Mouse (Mus musculus) neural tube, embryonic 14.5 days (tissue): ENCODE data around the gene Mcm2. TPM values are rescaled to one million over a fixed set of nuclear protein-coding genes. Genes with fewer than 3 reads are reported as not detected.

Experiments
- ATAC-seq: fragments of 200-750 bp; cut with Nextera tagmentation; 2 replicates; pipeline ENCODE4 v1.8.0; 2017; ENCODE audit warnings: low read depth, mild to moderate bottlenecking, moderate TSS enrichment, moderate library complexity
- H3K27ac ChIP-seq: fragments of 300-500 bp; sonication (generic); 2 replicates; pipeline ENCODE4 v1.5.1; 2014; ENCODE audit warnings: low read depth, mild to moderate bottlenecking, control low read depth, low read length, moderate library complexity, mixed read lengths
- H3K27me3 ChIP-seq: fragments of 300-500 bp; sonication (generic); 2 replicates; pipeline ENCODE4 v1.6.1; 2014; ENCODE audit warnings: low read length; ENCODE audit not compliant: control insufficient read depth, insufficient read depth
- H3K36me3 ChIP-seq: fragments of 300-500 bp; sonication (generic); 2 replicates; pipeline ENCODE4 v1.6.1; 2014; ENCODE audit warnings: low read length, mixed read lengths; ENCODE audit not compliant: control insufficient read depth, insufficient read depth
- H3K4me1 ChIP-seq: fragments of 300-500 bp; sonication (generic); 2 replicates; pipeline ENCODE4 v1.6.1; 2014; ENCODE audit warnings: low read length; ENCODE audit not compliant: control insufficient read depth, insufficient read depth
- H3K4me2 ChIP-seq: fragments of 300-500 bp; sonication (generic); 2 replicates; pipeline ENCODE4 v1.6.1; 2014; ENCODE audit warnings: mild to moderate bottlenecking, low read depth, low read length, control low read depth
- H3K4me3 ChIP-seq: fragments of 300-500 bp; sonication (generic); 2 replicates; pipeline ENCODE4 v1.5.1; 2014; ENCODE audit warnings: low read depth, low read length, control low read depth, mixed read lengths
- H3K9ac ChIP-seq: fragments of 300-500 bp; sonication (generic); replicated peaks from 2 replicates; pipeline ENCODE4 v1.6.1; 2014; ENCODE audit warnings: low read depth, mild to moderate bottlenecking, control low read depth, low read length, mixed read lengths
- H3K9me3 ChIP-seq: fragments of 300-500 bp; sonication (generic); 2 replicates; pipeline ENCODE4 v1.6.1; 2016; ENCODE audit warnings: low read length; ENCODE audit not compliant: control insufficient read depth
- WGBS: fragments of 180-500 bp; shearing (Covaris S2); extraction: QIAGEN DNeasy Blood & Tissue Kit; methylation state at CpG from one replicate; pipeline ENCODE4 v1.1.7; 2014; 5-methylcytosine and 5-hydroxymethylcytosine counted together
- polyA plus RNA-seq: library from polyadenylated mRNA; unstranded; fragments of >200 nt; fragmentation: Nextera tagmentation; extraction: Ambion mirVana; gene quantifications from 2 replicates; pipeline ENCODE4 v1.2.1, GENCODE M21; 2014

The Mcm2 gene
- polyA plus RNA-seq, 1 experiment from 2014 or later, result 15.1 TPM

DNA sequence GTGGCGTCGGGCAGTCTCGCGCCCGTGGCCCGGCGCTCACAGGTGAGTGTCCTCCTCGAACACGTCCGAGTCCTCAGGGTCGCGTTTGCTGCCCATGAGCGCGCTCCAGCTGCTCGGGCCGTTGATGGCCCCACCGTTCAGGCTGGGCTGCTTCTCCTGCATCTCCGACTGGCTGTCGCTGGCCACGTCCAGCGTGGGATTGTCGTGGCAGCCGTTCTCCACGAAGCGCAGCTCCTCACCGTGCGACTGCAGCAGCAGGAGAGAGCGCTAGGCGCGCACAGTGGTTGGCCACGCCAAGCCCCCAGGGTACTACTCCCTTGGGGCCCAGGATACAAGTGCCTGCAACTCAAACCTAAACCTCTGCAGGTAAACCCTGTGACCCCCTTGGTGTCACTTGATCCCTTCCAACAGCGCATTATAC, 55.8 kb downstream of the Mcm2 start:
- H3K4me2 ChIP-seq, result peak overlapping the region; percentile 80
- ATAC-seq, result peak; percentile 9
- peaks cover 17% of the 10 kb centered on the region for H3K4me1 ChIP-seq
- H3K36me3 ChIP-seq, result peaks cover 30% of the 10 kb centered on the region
- peak overlapping the region; percentile 83 for H3K27ac ChIP-seq
- WGBS, result 1% methylated on average over 22 of the region's 32 CpGs
- H3K27me3 ChIP-seq, result no peaks in the 10 kb centered on the region
- no peaks in the 10 kb centered on the region for H3K9me3 ChIP-seq
- H3K9ac ChIP-seq, result peak overlapping the region; percentile 57
- H3K4me3 ChIP-seq, result peak overlapping the region; percentile 69

DNA sequence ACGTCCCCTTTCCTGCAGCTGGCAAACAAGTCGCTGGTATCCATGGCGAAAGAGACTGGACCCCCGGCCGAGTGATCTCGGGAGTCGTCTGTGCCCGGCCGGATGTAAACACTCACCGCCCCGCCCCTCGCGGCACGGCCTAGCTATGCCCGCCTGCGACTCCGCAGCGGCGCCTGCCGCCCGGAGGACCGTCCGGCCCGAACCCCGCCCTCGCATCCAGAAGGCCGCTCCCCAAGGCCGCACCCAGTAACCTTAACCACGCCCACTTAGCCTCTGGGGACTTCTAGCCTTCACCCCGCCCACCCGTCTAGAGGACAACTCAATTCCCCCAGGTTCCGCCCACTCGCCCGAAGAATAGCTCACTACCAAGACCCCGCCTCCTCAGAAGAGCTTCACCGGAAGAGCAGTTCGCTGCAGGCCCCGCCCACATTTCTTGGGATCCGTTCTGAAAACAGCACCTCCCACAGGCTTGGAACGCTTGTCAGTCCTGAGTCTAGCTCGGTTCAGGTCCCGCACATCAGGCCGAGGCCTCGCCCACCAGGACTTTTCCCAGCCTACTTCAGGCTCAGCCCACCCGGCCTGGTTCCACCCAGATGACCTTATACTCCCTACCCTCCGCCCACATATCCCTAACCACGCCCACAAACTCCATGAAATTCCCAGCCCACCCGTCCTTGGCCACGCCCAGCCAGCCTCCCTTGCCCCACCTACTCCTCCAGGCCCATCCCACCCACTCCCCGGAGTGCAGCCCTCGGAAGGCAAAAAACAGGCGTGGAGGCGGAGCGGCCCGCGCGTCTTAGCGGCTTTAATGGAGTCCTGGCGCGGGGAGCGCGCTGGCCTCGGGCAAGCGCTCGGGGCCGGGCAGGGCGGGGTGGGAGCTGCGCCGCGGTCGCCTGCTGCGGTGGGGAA, 56.5 kb downstream of the Mcm2 start, which contains the start of gene Abtb1:
Abtb1 (minus strand) TSS at position 204 of the 909 bp plus-strand sequence.
- H3K27ac ChIP-seq, result peak within 1 kb of the TSS; percentile 83
- H3K27me3 ChIP-seq, result no peaks in the 10 kb centered on the region
- under 1% methylated on average over 66 of the region's 72 CpGs for WGBS
- no peaks in the 10 kb centered on the region for H3K9me3 ChIP-seq
- H3K4me3 ChIP-seq, result peak within 1 kb of the TSS; percentile 69
- peaks cover 33% of the 10 kb centered on the region for H3K36me3 ChIP-seq
- H3K9ac ChIP-seq, result peak within 1 kb of the TSS; percentile 82
- H3K4me1 ChIP-seq, result peaks cover 17% of the 10 kb centered on the region
- peak; percentile 94 for ATAC-seq
- H3K4me2 ChIP-seq, result peak within 1 kb of the TSS; percentile 80

DNA sequence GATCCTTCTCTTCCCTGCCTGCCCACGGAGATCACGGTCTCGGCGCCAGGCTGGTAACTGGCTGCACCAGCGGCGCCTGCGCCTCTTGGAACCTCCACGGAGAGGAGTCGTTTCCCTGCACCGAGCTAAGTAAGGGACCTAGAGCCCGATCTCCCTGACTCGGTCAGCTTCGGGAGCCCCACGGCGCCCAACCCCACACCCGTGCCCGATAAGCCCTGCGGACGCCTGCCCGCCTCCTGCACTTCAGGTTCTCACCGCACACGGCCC, 57.1 kb downstream of the Mcm2 start:
- peak overlapping the region; percentile 82 for H3K9ac ChIP-seq
- H3K9me3 ChIP-seq, result no peaks in the 10 kb centered on the region
- H3K4me2 ChIP-seq, result peak overlapping the region; percentile 80
- H3K27me3 ChIP-seq, result no peaks in the 10 kb centered on the region
- H3K27ac ChIP-seq, result peak overlapping the region; percentile 83
- H3K4me1 ChIP-seq, result peaks cover 17% of the 10 kb centered on the region
- peak; percentile 41; the same call in 1 of the 2 replicates for ATAC-seq
- H3K4me3 ChIP-seq, result peak overlapping the region; percentile 69
- H3K36me3 ChIP-seq, result peaks cover 33% of the 10 kb centered on the region
- WGBS, result 2% methylated on average over 22 of the region's 22 CpGs

GRCm38 (mm10) chr6:88840791-88841513, 57.6 kb downstream of the Mcm2 start:
- peak overlapping the region; percentile 69 for H3K4me3 ChIP-seq
- ATAC-seq, result no peak
- 55% methylated on average over 9 of the region's 9 CpGs for WGBS
- no peaks in the 10 kb centered on the region for H3K9me3 ChIP-seq
- H3K4me2 ChIP-seq, result peak overlapping the region; percentile 80
- H3K27ac ChIP-seq, result peak overlapping the region; percentile 83
- H3K4me1 ChIP-seq, result peaks cover 17% of the 10 kb centered on the region
- H3K9ac ChIP-seq, result peak overlapping the region; percentile 82
- no peaks in the 10 kb centered on the region for H3K27me3 ChIP-seq
- H3K36me3 ChIP-seq, result peaks cover 34% of the 10 kb centered on the region

GRCm38 (mm10) chr6:88840211-88840610, 58.4 kb downstream of the Mcm2 start:
- Histone ChIP-seq H3K4me2 (peak overlapping the region; percentile 80; the same call in 1 of the 2 replicates), H3K9ac (0 out of 2 replicates have a peak overlapping the region, but pooled peaks have one; percentile 82)

GRCm38 (mm10) chr6:88839135-88839970, 59.2 kb downstream of the Mcm2 start:
- no peak for ATAC-seq
- H3K4me3 ChIP-seq, result no peak overlapping the region
- no peak overlapping the region for H3K9ac ChIP-seq
- H3K27me3 ChIP-seq, result no peaks in the 10 kb centered on the region
- peaks cover 17% of the 10 kb centered on the region for H3K4me1 ChIP-seq
- WGBS, result 84% methylated on average over 26 of the region's 26 CpGs
- H3K27ac ChIP-seq, result no peak overlapping the region
- no peak overlapping the region for H3K4me2 ChIP-seq
- H3K9me3 ChIP-seq, result no peaks in the 10 kb centered on the region
- H3K36me3 ChIP-seq, result peaks cover 22% of the 10 kb centered on the region

More at GRCm38 (mm10) chr6:88840211-88840610, 58.4 kb downstream of the Mcm2 start:
- no peak overlapping the region for H3K4me3 ChIP-seq
- WGBS, result 79% methylated on average over 3 of the region's 3 CpGs
- no peaks in the 10 kb centered on the region for H3K9me3 ChIP-seq
- ATAC-seq, result no peak
- H3K27ac ChIP-seq, result no peak overlapping the region
- peaks cover 30% of the 10 kb centered on the region for H3K36me3 ChIP-seq
- no peaks in the 10 kb centered on the region for H3K27me3 ChIP-seq
- peaks cover 17% of the 10 kb centered on the region for H3K4me1 ChIP-seq

GRCm38 (mm10) chr6:88838613-88839012, 60.0 kb downstream of the Mcm2 start:
- 97% methylated on average over 10 of the region's 10 CpGs for WGBS
- no peaks in the 10 kb centered on the region for H3K27me3 ChIP-seq
- no peak overlapping the region for H3K4me2 ChIP-seq
- no peak overlapping the region for H3K9ac ChIP-seq
- no peaks in the 10 kb centered on the region for H3K9me3 ChIP-seq
- H3K27ac ChIP-seq, result no peak overlapping the region
- peaks cover 22% of the 10 kb centered on the region for H3K36me3 ChIP-seq
- H3K4me1 ChIP-seq, result peaks cover 17% of the 10 kb centered on the region
- H3K4me3 ChIP-seq, result no peak overlapping the region
- no peak for ATAC-seq

- Histone ChIP-seq H3K4me3 (no peak overlapping the region), H3K27me3 (no peaks in the 10 kb centered on the region), H3K4me1 (peaks cover 15% of the 10 kb centered on the region), H3K4me2 (no peak overlapping the region), H3K9ac (no peak overlapping the region), H3K36me3 (peaks cover 22% of the 10 kb centered on the region), H3K27ac (no peak overlapping the region), H3K9me3 (no peaks in the 10 kb centered on the region)
- 89% methylated on average over 12 of the region's 12 CpGs for WGBS
- ATAC-seq, result no peak
Observed at GRCm38 (mm10) chr6:88837999-88838398, 60.6 kb downstream of the Mcm2 start.
